Mouse (Mus musculus): ENCODE data around the gene Zbtb16.

GRCm38 (mm10) chr9:48749168-48749567 lies 86.9 kb downstream of the Zbtb16 start:
- no peak for TF ChIP-seq CTCF (conservative IDR thresholded peaks at IDR 0.05; ENCODE audit: insufficient read depth, insufficient read length, low read depth, low read length)
- no peak for TF ChIP-seq POLR2A (IDR thresholded peaks at IDR 0.05; ENCODE audit: low read depth, low read length)

Data from kidney, adult 2 months (tissue).